Comparison of ENCODE assay signal across 16 mouse cellular contexts in the genomic region with DNA sequence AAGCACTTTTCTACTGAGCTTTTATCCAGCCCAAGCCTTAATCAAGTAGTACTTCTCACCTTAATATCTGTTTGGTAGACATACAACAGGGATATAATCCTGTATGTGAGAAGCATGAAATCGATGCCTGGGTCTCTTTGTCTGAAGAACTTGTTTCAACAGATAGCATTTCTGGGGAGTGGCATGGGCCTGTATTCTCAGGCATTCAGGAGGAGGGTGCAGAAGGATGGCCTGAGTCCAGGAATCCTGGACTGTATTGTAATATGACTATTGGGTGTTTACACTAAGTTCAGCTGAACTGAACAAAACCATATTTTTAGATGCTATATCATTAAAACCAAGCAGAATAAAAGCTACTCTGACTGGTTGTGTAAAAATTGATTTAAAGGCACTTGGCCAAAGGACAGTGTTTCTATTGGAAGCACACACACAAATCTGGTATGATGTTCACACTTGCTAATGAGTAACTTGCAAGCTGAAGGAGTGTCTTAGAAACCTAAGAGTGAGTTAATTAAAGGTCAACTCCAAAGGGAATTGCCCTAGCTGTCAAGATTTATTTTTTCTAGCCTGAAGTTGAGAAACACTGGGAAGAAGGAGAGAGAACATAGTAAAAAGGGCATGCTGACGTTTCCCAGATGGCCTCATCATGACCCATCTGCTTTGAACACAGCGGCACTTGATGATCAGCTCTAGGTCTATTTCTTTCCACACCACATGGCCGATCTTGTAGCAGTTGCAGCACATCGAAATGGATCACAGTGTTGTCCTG.
DNase-seq lines count a peak whose midpoint lies in the region; ATAC-seq lines count a peak whose summit lies in the region.
"Had no signal": no experiment of that assay in that cellular context is flagged by ENCODE, and none has a peak within 500 bp of the region (broad histone marks: within the 10 kb centered on the region; RNA-seq: fewer than 3 reads in every experiment).

No protein-coding gene starts in this region.

- no peak for DNase-seq in forebrain, embryonic 11.5 days (ENCODE audit: low spot score)
- no peak for DNase-seq in forebrain, embryonic 10.5 days (ENCODE audit: extremely low spot score, low spot score)
- DNase-seq in midbrain, embryonic 11.5 days (ENCODE audit: low spot score, missing footprints), result peak; percentile 82
- no peak for DNase-seq in midbrain, embryonic 10.5 days (ENCODE audit: low spot score)
- DNase-seq in adrenal gland, postnatal 14 days, result no peak
- DNase-seq: gastrocnemius, postnatal 36 days; thymus, postnatal 14 days had no signal

- H3K4me1 ChIP-seq in forebrain, embryonic 11.5 days (replicated peaks; ENCODE audit: control insufficient read depth, insufficient read depth, low read length), result no peaks in the 10 kb centered on the region; the same call in 1 of the 2 replicates
- H3K4me1 ChIP-seq in forebrain, embryonic 10.5 days, result peaks cover 22% of the 10 kb centered on the region
- H3K4me1 ChIP-seq in midbrain, embryonic 11.5 days (ENCODE audit: control insufficient read depth, insufficient read depth, low read length), result no peaks in the 10 kb centered on the region
- H3K4me1 ChIP-seq in midbrain, embryonic 10.5 days, result peaks cover 6% of the 10 kb centered on the region; the same call in 1 of the 2 replicates
- peaks cover 10% of the 10 kb centered on the region for H3K4me1 ChIP-seq in forebrain, embryonic 15.5 days
- peaks cover 5% of the 10 kb centered on the region; the same call in 1 of the 2 replicates for H3K4me1 ChIP-seq in midbrain, embryonic 15.5 days
- H3K4me1 ChIP-seq: embryonic facial prominence, embryonic 15.5 days; liver, embryonic 15.5 days; megakaryocyte, embryonic 14.5 days had no signal

- H3K4me3 ChIP-seq in forebrain, embryonic 11.5 days (ENCODE audit: low read depth, low read length), result no peak overlapping the region
- H3K4me3 ChIP-seq in forebrain, embryonic 10.5 days, result no peak overlapping the region
- no peak overlapping the region for H3K4me3 ChIP-seq in midbrain, embryonic 11.5 days (ENCODE audit: low read depth, low read length)
- H3K4me3 ChIP-seq in midbrain, embryonic 10.5 days, result no peak overlapping the region
- H3K4me3 ChIP-seq in forebrain, embryonic 15.5 days, result no peak overlapping the region
- H3K4me3 ChIP-seq in midbrain, embryonic 15.5 days, result no peak overlapping the region
- H3K4me3 ChIP-seq: embryonic facial prominence, embryonic 15.5 days; liver, embryonic 15.5 days; megakaryocyte, embryonic 14.5 days had no signal

- no peak overlapping the region for H3K9ac ChIP-seq in forebrain, embryonic 11.5 days (ENCODE audit: low read length)
- H3K9ac ChIP-seq in midbrain, embryonic 11.5 days (ENCODE audit: low read length), result no peak overlapping the region
- no peak overlapping the region for H3K9ac ChIP-seq in forebrain, embryonic 15.5 days (replicated peaks)
- H3K9ac ChIP-seq in midbrain, embryonic 15.5 days, result no peak overlapping the region
- H3K9ac ChIP-seq: embryonic facial prominence, embryonic 15.5 days; liver, embryonic 15.5 days had no signal

- no peaks in the 10 kb centered on the region for H3K27me3 ChIP-seq in forebrain, embryonic 11.5 days (ENCODE audit: control insufficient read depth, insufficient read depth, low read length)
- H3K27me3 ChIP-seq in forebrain, embryonic 10.5 days (ENCODE audit: poor library complexity, severe bottlenecking), result no peaks in the 10 kb centered on the region
- no peaks in the 10 kb centered on the region for H3K27me3 ChIP-seq in midbrain, embryonic 11.5 days (ENCODE audit: control insufficient read depth, insufficient read depth, low read length)
- H3K27me3 ChIP-seq in midbrain, embryonic 10.5 days (ENCODE audit: low read depth, poor library complexity, severe bottlenecking), result no peaks in the 10 kb centered on the region
- no peaks in the 10 kb centered on the region for H3K27me3 ChIP-seq in forebrain, embryonic 15.5 days
- no peaks in the 10 kb centered on the region for H3K27me3 ChIP-seq in midbrain, embryonic 15.5 days (replicated peaks)
- H3K27me3 ChIP-seq: embryonic facial prominence, embryonic 15.5 days; liver, embryonic 15.5 days; megakaryocyte, embryonic 14.5 days had no signal

- 49% methylated on average over 5 of the region's 5 CpGs for WGBS in forebrain, embryonic 11.5 days
- 57% methylated on average over 5 of the region's 5 CpGs for WGBS in forebrain, embryonic 10.5 days
- WGBS in midbrain, embryonic 11.5 days, result 64% methylated on average over 5 of the region's 5 CpGs
- WGBS in midbrain, embryonic 10.5 days, result 64% methylated on average over 5 of the region's 5 CpGs
- WGBS in forebrain, embryonic 15.5 days, result 28% methylated on average over 5 of the region's 5 CpGs
- 49% methylated on average over 5 of the region's 5 CpGs for WGBS in midbrain, embryonic 15.5 days

- peak; percentile 58 for ATAC-seq in forebrain, embryonic 11.5 days (replicated peaks; ENCODE audit: low FRiP score)
- ATAC-seq in midbrain, embryonic 11.5 days (ENCODE audit: low FRiP score), result peak; percentile 38; the same call in 1 of the 2 replicates
- peak; percentile 82 for ATAC-seq in forebrain, embryonic 15.5 days (replicated peaks)
- 0 out of 2 replicates have a peak, but pooled peaks have one; percentile 41 for ATAC-seq in midbrain, embryonic 15.5 days (replicated peaks)
- ATAC-seq in CD4-positive, CD25-positive, alpha-beta regulatory T cell, adult 4 months, result no peak
- ATAC-seq: activated CD4-positive, CD25-positive, alpha-beta regulatory T cell, adult 4 months; intestine, postnatal 0 days had no signal

- no peak overlapping the region for H3K4me2 ChIP-seq in forebrain, embryonic 11.5 days (ENCODE audit: low read depth, low read length, severe bottlenecking)
- H3K4me2 ChIP-seq in midbrain, embryonic 11.5 days, result no peak overlapping the region
- H3K4me2 ChIP-seq in forebrain, embryonic 15.5 days (replicated peaks), result no peak overlapping the region
- H3K4me2 ChIP-seq in midbrain, embryonic 15.5 days, result no peak overlapping the region
- H3K4me2 ChIP-seq: embryonic facial prominence, embryonic 15.5 days; liver, embryonic 15.5 days had no signal

- no peaks in the 10 kb centered on the region for H3K36me3 ChIP-seq in forebrain, embryonic 11.5 days (ENCODE audit: control insufficient read depth, insufficient read depth, low read length)
- H3K36me3 ChIP-seq in forebrain, embryonic 10.5 days (replicated peaks), result no peaks in the 10 kb centered on the region
- H3K36me3 ChIP-seq in midbrain, embryonic 11.5 days (ENCODE audit: control insufficient read depth, insufficient read depth, low read length), result no peaks in the 10 kb centered on the region
- no peaks in the 10 kb centered on the region for H3K36me3 ChIP-seq in midbrain, embryonic 10.5 days
- H3K36me3 ChIP-seq in forebrain, embryonic 15.5 days, result no peaks in the 10 kb centered on the region
- no peaks in the 10 kb centered on the region for H3K36me3 ChIP-seq in midbrain, embryonic 15.5 days (replicated peaks)
- H3K36me3 ChIP-seq: embryonic facial prominence, embryonic 15.5 days; G1E; liver, embryonic 15.5 days had no signal

- H3K9me3 ChIP-seq in forebrain, embryonic 11.5 days (ENCODE audit: control insufficient read depth, low read length), result no peaks in the 10 kb centered on the region
- no peaks in the 10 kb centered on the region for H3K9me3 ChIP-seq in forebrain, embryonic 10.5 days
- no peaks in the 10 kb centered on the region for H3K9me3 ChIP-seq in midbrain, embryonic 11.5 days (ENCODE audit: control insufficient read depth, low read length)
- H3K9me3 ChIP-seq in midbrain, embryonic 10.5 days (replicated peaks), result no peaks in the 10 kb centered on the region
- no peaks in the 10 kb centered on the region for H3K9me3 ChIP-seq in forebrain, embryonic 15.5 days
- no peaks in the 10 kb centered on the region for H3K9me3 ChIP-seq in midbrain, embryonic 15.5 days
- H3K9me3 ChIP-seq: embryonic facial prominence, embryonic 15.5 days; G1E; liver, embryonic 15.5 days; megakaryocyte, embryonic 14.5 days had no signal

- no peak overlapping the region for H3K27ac ChIP-seq in forebrain, embryonic 11.5 days (ENCODE audit: low read depth, low read length)
- H3K27ac ChIP-seq in forebrain, embryonic 10.5 days, result no peak overlapping the region
- no peak overlapping the region for H3K27ac ChIP-seq in midbrain, embryonic 11.5 days (ENCODE audit: low read depth, low read length)
- no peak overlapping the region for H3K27ac ChIP-seq in midbrain, embryonic 10.5 days (replicated peaks)
- peak overlapping the region; percentile 57 for H3K27ac ChIP-seq in forebrain, embryonic 15.5 days (replicated peaks)
- no peak overlapping the region for H3K27ac ChIP-seq in midbrain, embryonic 15.5 days
- H3K27ac ChIP-seq: embryonic facial prominence, embryonic 15.5 days; liver, embryonic 15.5 days had no signal
